Mouse (Mus musculus) mature B cell (primary cell): ENCODE results near the gene Klf7.
"Not testable (repeated sequence)": the region's sequence is repeated elsewhere in the genome, so short reads cannot be mapped to it uniquely, and the experiment has no call there.

Experiments used
- in situ Hi-C: fragments of 300-500 bp; cut with MboI; formaldehyde crosslinking; loops from 2 replicates; pipeline ENCODE4 v1.14.3; 2019

Klf7 gene

GRCm38 (mm10) chr1:64121559-64122465 lies at the start of gene Klf7:
TSS of gene Klf7 (minus strand) at chr1:64122282.
- in situ Hi-C loops = no loop called here

GRCm38 (mm10) chr1:64164526-64165062 lies 42.5 kb upstream of the Klf7 start:
- in situ Hi-C loops = no loop called here

GRCm38 (mm10) chr1:64158766-64159165 lies 36.7 kb upstream of the Klf7 start:
- in situ Hi-C loops = no loop called here

GRCm38 (mm10) chr1:64149185-64149584 lies 27.1 kb upstream of the Klf7 start:
- in situ Hi-C loops = no loop called here

GRCm38 (mm10) chr1:64142691-64143445 lies 20.8 kb upstream of the Klf7 start:
- in situ Hi-C loops = no loop called here

GRCm38 (mm10) chr1:64134439-64134838 lies 12.4 kb upstream of the Klf7 start:
- in situ Hi-C loops = no loop called here

- in situ Hi-C loops = no loop called here
Measured at GRCm38 (mm10) chr1:64126822-64127221, 4.7 kb upstream of the Klf7 start.

- in situ Hi-C loops = no loop called here
Measured at GRCm38 (mm10) chr1:64122466-64122830, 366 bp upstream of the Klf7 start.

GRCm38 (mm10) chr1:64120811-64121515 lies 1.1 kb downstream of the Klf7 start:
- in situ Hi-C loops = no loop called here

GRCm38 (mm10) chr1:64120421-64120810 lies 1.7 kb downstream of the Klf7 start:
- in situ Hi-C loops = no loop called here

- in situ Hi-C loops = no loop called here
Measured at GRCm38 (mm10) chr1:64119851-64120250, 2.2 kb downstream of the Klf7 start.

- in situ Hi-C loops = no loop called here
Measured at GRCm38 (mm10) chr1:64119358-64119794, 2.7 kb downstream of the Klf7 start.

- in situ Hi-C loops = no loop called here
Measured at GRCm38 (mm10) chr1:64118285-64119170, 3.6 kb downstream of the Klf7 start.

- in situ Hi-C loops = no loop called here
Measured at GRCm38 (mm10) chr1:64117478-64118284, 4.4 kb downstream of the Klf7 start.

- in situ Hi-C loops = no loop called here
Measured at GRCm38 (mm10) chr1:64116746-64117455, 5.2 kb downstream of the Klf7 start.

- in situ Hi-C loops = no loop called here
Measured at GRCm38 (mm10) chr1:64114579-64114978, 7.5 kb downstream of the Klf7 start.

- in situ Hi-C loops = not testable (repeated sequence)
Measured at GRCm38 (mm10) chr1:64108653-64109052, 13.4 kb downstream of the Klf7 start.

- in situ Hi-C loops = no loop called here
Measured at GRCm38 (mm10) chr1:64107526-64107925, 14.6 kb downstream of the Klf7 start.

- in situ Hi-C loops = no loop called here
Measured at GRCm38 (mm10) chr1:64106127-64106526, 16.0 kb downstream of the Klf7 start.
